Mouse (Mus musculus): Measurements from ENCODE around the gene Tgfbr2.

The Tgfbr2 gene

GRCm38 (mm10) chr9:116174481-116175461 is at the start of gene Tgfbr2:
Gene Tgfbr2, minus strand, starts transcription at chr9:116175360.
- DNase-seq: peak; percentile 92 to 96

GRCm38 (mm10) chr9:116223368-116223767 is 48.2 kb upstream of the Tgfbr2 start:
- peak; percentile 60 to 79 for DNase-seq

GRCm38 (mm10) chr9:116222643-116223042 is 47.5 kb upstream of the Tgfbr2 start:
- DNase-seq: no peak

- DNase-seq: no peak
Observed at GRCm38 (mm10) chr9:116222000-116222399, 46.8 kb upstream of the Tgfbr2 start.

- no peak for DNase-seq
Observed at GRCm38 (mm10) chr9:116221565-116221964, 46.4 kb upstream of the Tgfbr2 start.

GRCm38 (mm10) chr9:116220616-116221015 is 45.5 kb upstream of the Tgfbr2 start:
- no peak for DNase-seq

GRCm38 (mm10) chr9:116220159-116220515 is 45.0 kb upstream of the Tgfbr2 start:
- no peak for DNase-seq

GRCm38 (mm10) chr9:116219234-116220158 is 44.3 kb upstream of the Tgfbr2 start:
- DNase-seq: no peak

- DNase-seq: peak; percentile 50 to 66
Observed at GRCm38 (mm10) chr9:116218780-116219179, 43.6 kb upstream of the Tgfbr2 start.

GRCm38 (mm10) chr9:116217099-116217498 is 41.9 kb upstream of the Tgfbr2 start:
- no peak for DNase-seq

- no peak for DNase-seq
Observed at GRCm38 (mm10) chr9:116216677-116217076, 41.5 kb upstream of the Tgfbr2 start.

- DNase-seq: no peak
Observed at GRCm38 (mm10) chr9:116214296-116214695, 39.1 kb upstream of the Tgfbr2 start.

- peak; percentile 52 to 68 for DNase-seq
Observed at GRCm38 (mm10) chr9:116212915-116213619, 37.9 kb upstream of the Tgfbr2 start.

GRCm38 (mm10) chr9:116212069-116212468 is 36.9 kb upstream of the Tgfbr2 start:
- no peak for DNase-seq

GRCm38 (mm10) chr9:116208169-116208904 is 33.2 kb upstream of the Tgfbr2 start:
- DNase-seq: no peak

- DNase-seq: no peak
Observed at GRCm38 (mm10) chr9:116206901-116207300, 31.7 kb upstream of the Tgfbr2 start.

GRCm38 (mm10) chr9:116203675-116204074 is 28.5 kb upstream of the Tgfbr2 start:
- DNase-seq: no peak

GRCm38 (mm10) chr9:116199127-116199526 is 24.0 kb upstream of the Tgfbr2 start:
- peak in 1 of 2 experiments; percentile 35 for DNase-seq

- DNase-seq: no peak
Observed at GRCm38 (mm10) chr9:116198488-116198887, 23.3 kb upstream of the Tgfbr2 start.

GRCm38 (mm10) chr9:116197491-116198170 is 22.5 kb upstream of the Tgfbr2 start:
- DNase-seq: no peak

GRCm38 (mm10) chr9:116193889-116194450 is 18.8 kb upstream of the Tgfbr2 start:
- DNase-seq: no peak

All from lung, postnatal 4 days (tissue).